Mouse (Mus musculus) kidney, adult 2 months (tissue): ENCODE results near the gene Cd151. TPM values are rescaled to one million over a fixed set of nuclear protein-coding genes. Genes with fewer than 3 reads are reported as not detected.

ENCODE experiments used
- DNase-seq: peaks from one replicate; pipeline ENCODE4 v3.0.0; 2021
- H3K27ac ChIP-seq: fragments of 200-500 bp; 2 replicates; pipeline ENCODE4 v1.5.1; 2012; ENCODE audit warnings: low read depth, low read length, control low read depth, inconsistent platforms; ENCODE audit not compliant: insufficient read depth
- H3K27me3 ChIP-seq: fragments of 200-500 bp; replicated peaks from 2 replicates; pipeline ENCODE4 v1.6.1; 2012; ENCODE audit warnings: mild to moderate bottlenecking, moderate library complexity, low read length, inconsistent platforms; ENCODE audit not compliant: control insufficient read depth, insufficient read depth
- H3K36me3 ChIP-seq: fragments of 200-500 bp; 2 replicates; pipeline ENCODE4 v1.6.1; 2012; ENCODE audit warnings: mild to moderate bottlenecking, moderate library complexity, low read length, inconsistent platforms; ENCODE audit not compliant: control insufficient read depth, insufficient read depth
- H3K4me1 ChIP-seq: fragments of 200-500 bp; 2 replicates; pipeline ENCODE4 v1.6.1; 2011; ENCODE audit warnings: low read length; ENCODE audit not compliant: control insufficient read depth, insufficient read depth
- H3K4me3 ChIP-seq: fragments of 200-500 bp; 2 replicates; pipeline ENCODE4 v1.5.1; 2011; ENCODE audit warnings: mild to moderate bottlenecking, low read depth, low read length, control low read depth; ENCODE audit not compliant: insufficient read depth
- CTCF ChIP-seq: fragments of 200-500 bp; conservative IDR thresholded peaks from 2 replicates; pipeline ENCODE4 v1.5.1; 2011; ENCODE audit warnings: low read depth, mild to moderate bottlenecking, control low read depth, low read length, moderate library complexity, mixed read lengths; ENCODE audit not compliant: insufficient read depth, insufficient read length
- POLR2A ChIP-seq: fragments of 200-500 bp; IDR thresholded peaks from one replicate; pipeline ENCODE4 v1.6.1; 2011; ENCODE audit warnings: low read depth, low read length, control low read depth
- WGBS: fragments of 180-500 bp; shearing (Covaris S2); methylation state at CpG from one replicate; pipeline ENCODE4 v1.1.7; 2018; 5-methylcytosine and 5-hydroxymethylcytosine counted together
- polyA plus RNA-seq: library from polyadenylated mRNA; depleted of rRNA; stranded (reverse); fragments of >200 nt; gene quantifications from 2 replicates; pipeline ENCODE4 v1.2.3, GENCODE M21; 2012

Cd151 gene
- polyA plus RNA-seq, 1 experiment, result 274 TPM

- no peak for DNase-seq
- WGBS, result 95% methylated on average over 1 of the region's 1 CpGs
Observed at GRCm38 (mm10) chr7:141471236-141471635, 4.0 kb downstream of the Cd151 start.

GRCm38 (mm10) chr7:141472226-141472625 is 5.0 kb downstream of the Cd151 start:
- H3K27ac ChIP-seq, result no peak overlapping the region
- H3K27me3 ChIP-seq, result no peaks in the 10 kb centered on the region
- H3K36me3 ChIP-seq, result no peaks in the 10 kb centered on the region
- no peak overlapping the region for H3K4me3 ChIP-seq
- DNase-seq, result no peak
- H3K4me1 ChIP-seq, result peaks cover 38% of the 10 kb centered on the region
- no peak for TF ChIP-seq POLR2A
- TF ChIP-seq CTCF, result no peak
- WGBS, result 73% methylated on average over 6 of the region's 6 CpGs

More at GRCm38 (mm10) chr7:141471236-141471635, 4.0 kb downstream of the Cd151 start:
- Histone ChIP-seq H3K27ac (no peak overlapping the region), H3K4me3 (no peak overlapping the region), H3K36me3 (no peaks in the 10 kb centered on the region), H3K27me3 (no peaks in the 10 kb centered on the region), H3K4me1 (peaks cover 39% of the 10 kb centered on the region)
- no peak for TF ChIP-seq CTCF
- TF ChIP-seq POLR2A, result no peak

- 66% methylated on average over 6 of the region's 6 CpGs for WGBS
- peaks cover 43% of the 10 kb centered on the region for H3K4me1 ChIP-seq
- TF ChIP-seq POLR2A, result no peak
- TF ChIP-seq CTCF, result no peak
- no peak for DNase-seq
- no peak overlapping the region for H3K4me3 ChIP-seq
- H3K27me3 ChIP-seq, result no peaks in the 10 kb centered on the region
- H3K36me3 ChIP-seq, result no peaks in the 10 kb centered on the region
- H3K27ac ChIP-seq, result no peak overlapping the region
Observed at GRCm38 (mm10) chr7:141472763-141473162, 5.6 kb downstream of the Cd151 start.

GRCm38 (mm10) chr7:141474160-141474559 is 7.0 kb downstream of the Cd151 start:
- no peaks in the 10 kb centered on the region for H3K27me3 ChIP-seq
- H3K36me3 ChIP-seq, result no peaks in the 10 kb centered on the region
- TF ChIP-seq CTCF, result no peak
- no peak for TF ChIP-seq POLR2A
- no peak overlapping the region for H3K27ac ChIP-seq
- no peak for DNase-seq
- peak overlapping the region; percentile 96 for H3K4me3 ChIP-seq
- WGBS, result 5% methylated on average over 5 of the region's 5 CpGs
- peaks cover 34% of the 10 kb centered on the region for H3K4me1 ChIP-seq

GRCm38 (mm10) chr7:141475011-141475804 is 8.0 kb downstream of the Cd151 start, which contains the start of the genes Polr2l and Tspan4:
TSS of gene Polr2l (minus strand) at chr7:141475132.
TSS of gene Tspan4 (plus strand) at chr7:141475240.
- Histone ChIP-seq H3K27ac (peak within 1 kb of the TSS; percentile 98), H3K4me1 (peaks cover 25% of the 10 kb centered on the region), H3K27me3 (no peaks in the 10 kb centered on the region), H3K36me3 (no peaks in the 10 kb centered on the region), H3K4me3 (peak within 1 kb of the TSS; percentile 96)
- 1% methylated on average over 87 of the region's 87 CpGs for WGBS
- DNase-seq, result peak; percentile 91
- TF ChIP-seq POLR2A (peak; percentile 73), CTCF (no peak)

GRCm38 (mm10) chr7:141475805-141476158 is 8.6 kb downstream of the Cd151 start:
- no peaks in the 10 kb centered on the region for H3K36me3 ChIP-seq
- TF ChIP-seq POLR2A, result no peak
- no peaks in the 10 kb centered on the region for H3K27me3 ChIP-seq
- DNase-seq, result peak; percentile 50
- peak overlapping the region; percentile 98 for H3K27ac ChIP-seq
- 2% methylated on average over 12 of the region's 12 CpGs for WGBS
- peaks cover 25% of the 10 kb centered on the region for H3K4me1 ChIP-seq
- H3K4me3 ChIP-seq, result peak overlapping the region; percentile 96

GRCm38 (mm10) chr7:141476226-141476980 is 9.2 kb downstream of the Cd151 start:
- Histone ChIP-seq H3K27me3 (no peaks in the 10 kb centered on the region), H3K4me1 (peaks cover 27% of the 10 kb centered on the region), H3K27ac (peak overlapping the region; percentile 98), H3K36me3 (no peaks in the 10 kb centered on the region), H3K4me3 (peak overlapping the region; percentile 96)
- under 1% methylated on average over 17 of the region's 17 CpGs for WGBS
- TF ChIP-seq CTCF (0 out of 2 replicates have a peak, but pooled peaks have one; percentile 26), POLR2A (no peak)
- peak; percentile 97 for DNase-seq
